Mouse (Mus musculus): Measurements from ENCODE around the gene Mras.

- TF ChIP-seq CTCF (IDR thresholded peaks at IDR 0.05; ENCODE audit: low read depth, low read length) = no peak
- TF ChIP-seq POLR2A (IDR thresholded peaks at IDR 0.05; ENCODE audit: insufficient read depth, low read length) = no peak
Observed at GRCm38 (mm10) chr9:99361946-99362345, 75.2 kb downstream of the Mras start.

Data from ES-Bruce4 (cell line).